Mouse (Mus musculus) ES-E14 (cell line): ENCODE results near the gene Cd4. TPM values are rescaled to one million over a fixed set of nuclear protein-coding genes. Genes with fewer than 3 reads are reported as not detected.
A peak's percentile ranks its signal among the peaks of the same experiment; 100 is the strongest.
"Not testable (repeated sequence)": the region's sequence is repeated elsewhere in the genome, so short reads cannot be mapped to it uniquely, and the experiment has no call there.

ENCODE experiments used
- DNase-seq: peaks from one replicate; pipeline ENCODE4 v3.0.0-alpha.2; 2013; ENCODE audit warnings: low read depth, low spot score
- H3K27ac ChIP-seq: 2 replicates; pipeline ENCODE4 v1.5.1; 2012; ENCODE audit warnings: low read depth, mild to moderate bottlenecking, low read length, moderate library complexity, mixed read lengths; ENCODE audit not compliant: poor library complexity, insufficient read depth, severe bottlenecking
- H3K36me3 ChIP-seq: 2 replicates; pipeline ENCODE4 v1.6.1; 2012; ENCODE audit warnings: mild to moderate bottlenecking, low read length, moderate library complexity, mixed read lengths; ENCODE audit not compliant: control insufficient read depth, poor library complexity, insufficient read depth, severe bottlenecking
- H3K4me1 ChIP-seq, 2 experiments: fragments of 150-350 bp in 1 of 2; sonication (generic) in 1 of 2; 2 replicates each; pipeline ENCODE4 v1.6.1; 2012; ENCODE audit warnings: low read length in 2 of 2, mild to moderate bottlenecking in 1 of 2, mixed read lengths in 1 of 2; ENCODE audit not compliant: control insufficient read depth in 2 of 2, insufficient read depth in 2 of 2, poor library complexity in 1 of 2
- H3K4me3 ChIP-seq, 2 experiments: fragments of 150-350 bp in 1 of 2; sonication (generic) in 1 of 2; 2 replicates each; pipeline ENCODE4 v1.5.1; 2012; ENCODE audit warnings: low read length in 2 of 2, low read depth in 1 of 2, mild to moderate bottlenecking in 1 of 2, mixed read lengths in 1 of 2; ENCODE audit not compliant: insufficient read depth in 1 of 2, poor library complexity in 1 of 2, severe bottlenecking in 1 of 2
- H3K9ac ChIP-seq: 2 replicates; pipeline ENCODE4 v1.6.1; 2012; ENCODE audit warnings: low read depth, mild to moderate bottlenecking, low read length, mixed read lengths; ENCODE audit not compliant: poor library complexity, insufficient read depth, severe bottlenecking
- H3K9me3 ChIP-seq: fragments of 150-350 bp; sonication (generic); 2 replicates; pipeline ENCODE4 v1.6.1; 2012; ENCODE audit warnings: low read depth, mild to moderate bottlenecking, low read length; ENCODE audit not compliant: control insufficient read depth, insufficient read depth
- CHD2 ChIP-seq: IDR thresholded peaks from 2 replicates; pipeline ENCODE4 v1.6.1; 2014; ENCODE audit warnings: mild to moderate bottlenecking, low read depth, low read length, inconsistent platforms
- HCFC1 ChIP-seq: IDR thresholded peaks from 2 replicates; pipeline ENCODE4 v1.6.1; 2012; ENCODE audit warnings: low read length, inconsistent platforms, borderline replicate concordance; ENCODE audit not compliant: insufficient read depth
- MAFK ChIP-seq: IDR thresholded peaks from 2 replicates; pipeline ENCODE4 v1.6.1; 2014; ENCODE audit warnings: mild to moderate bottlenecking, low read depth, low read length, inconsistent platforms; ENCODE audit not compliant: insufficient read depth
- ZC3H11A ChIP-seq: IDR thresholded peaks from 2 replicates; pipeline ENCODE4 v1.6.1; 2012; ENCODE audit warnings: low read depth, mild to moderate bottlenecking, inconsistent platforms, low read length, borderline replicate concordance
- ZNF384 ChIP-seq: IDR thresholded peaks from 2 replicates; pipeline ENCODE4 v1.6.1; 2012; ENCODE audit warnings: low read depth, low read length, inconsistent platforms
- in situ Hi-C, 2 experiments: fragments of 600-800 bp; cut with MboI; formaldehyde crosslinking; loops; one replicate each; pipeline ENCODE4 v1.15.1; 2025; ENCODE audit warnings: low sequenced_read_pairs in 2 of 2, inconsistent platforms in 1 of 2; ENCODE audit not compliant: unreplicated experiment in 2 of 2
- total RNA-seq: library from RNA; depleted of rRNA; stranded (reverse); fragments of 300-350 nt; gene quantifications from 2 replicates; pipeline ENCODE4 v1.2.3, GENCODE M21; 2012

Gene Cd4
- total RNA-seq, 1 experiment: 0.49 TPM

DNA sequence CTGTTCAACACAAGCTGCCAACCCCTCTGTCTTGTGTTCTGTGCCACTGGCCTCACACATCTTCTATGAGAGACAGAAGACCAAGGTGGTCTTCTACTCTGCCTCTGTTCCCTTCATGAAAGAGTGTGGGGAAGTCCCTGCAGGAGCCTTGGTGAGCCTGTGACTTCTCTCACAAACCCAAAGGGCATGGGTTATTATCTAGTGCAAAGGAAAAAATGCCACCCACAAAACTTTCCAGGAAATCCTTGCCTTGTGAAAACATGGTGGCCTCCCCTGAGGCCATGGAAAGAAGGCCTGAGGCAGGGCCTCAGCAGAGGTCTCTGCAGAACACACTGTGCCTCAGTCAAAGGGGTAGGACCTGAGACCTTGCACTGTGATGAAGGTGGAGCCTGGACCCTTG is 13.8 kb upstream of the Cd4 start:
- Histone ChIP-seq H3K9me3 (no peaks in the 10 kb centered on the region), H3K9ac (no peak overlapping the region), H3K27ac (no peak overlapping the region), H3K4me1 (peaks cover 1 to 27% of the 10 kb centered on the region in 2 experiments; a peak in 2 of 4 replicates), H3K36me3 (no peaks in the 10 kb centered on the region), H3K4me3 (no peak overlapping the region)
- no peak for TF ChIP-seq MAFK
- no peak for TF ChIP-seq ZNF384
- TF ChIP-seq ZC3H11A: no peak
- no peak for TF ChIP-seq CHD2
- TF ChIP-seq HCFC1: no peak
- in situ Hi-C loops: no loop called here
- DNase-seq: no peak

DNA sequence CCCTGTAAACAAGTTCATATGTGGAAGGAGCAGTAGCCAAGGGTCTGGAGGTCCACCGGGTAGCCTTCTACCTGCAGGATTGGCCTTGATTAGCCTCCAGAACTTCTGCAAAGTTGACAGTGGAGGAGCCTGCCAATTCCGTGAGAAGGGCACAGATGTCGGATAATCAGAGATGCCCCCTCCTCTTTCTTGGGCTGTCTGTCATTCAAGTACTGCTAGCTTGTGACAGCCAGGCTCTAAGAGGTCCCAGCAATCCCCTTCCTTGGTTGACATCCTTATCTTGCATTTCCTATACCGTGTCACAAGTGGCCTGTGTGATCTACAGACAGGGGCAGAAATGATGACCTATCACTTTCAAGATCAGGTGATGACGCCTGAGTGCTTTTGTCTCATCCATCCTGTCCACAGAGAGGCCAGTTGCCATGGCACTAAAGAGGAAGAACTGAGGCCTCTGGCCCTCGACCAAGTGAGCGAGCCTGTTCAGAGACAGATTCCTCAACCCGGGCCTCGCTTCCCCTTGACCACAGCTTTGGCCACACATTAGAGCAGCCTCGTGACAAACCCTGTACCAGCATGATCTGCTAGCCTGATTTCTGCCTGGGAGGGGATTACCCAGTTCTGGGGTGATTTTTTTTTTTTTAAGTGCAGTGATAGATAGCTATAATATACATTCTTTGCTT is 12.9 kb upstream of the Cd4 start:
- H3K36me3 ChIP-seq: no peaks in the 10 kb centered on the region
- TF ChIP-seq ZNF384: no peak
- no peak for TF ChIP-seq CHD2
- no peak for TF ChIP-seq MAFK
- no peak for TF ChIP-seq ZC3H11A
- no peak for TF ChIP-seq HCFC1
- peaks cover 1 to 27% of the 10 kb centered on the region in 2 experiments; a peak in 2 of 4 replicates for H3K4me1 ChIP-seq
- in situ Hi-C loops: no loop called here
- no peak overlapping the region for H3K4me3 ChIP-seq
- H3K9ac ChIP-seq: no peak overlapping the region
- no peak for DNase-seq
- H3K27ac ChIP-seq: no peak overlapping the region
- no peaks in the 10 kb centered on the region for H3K9me3 ChIP-seq

DNA sequence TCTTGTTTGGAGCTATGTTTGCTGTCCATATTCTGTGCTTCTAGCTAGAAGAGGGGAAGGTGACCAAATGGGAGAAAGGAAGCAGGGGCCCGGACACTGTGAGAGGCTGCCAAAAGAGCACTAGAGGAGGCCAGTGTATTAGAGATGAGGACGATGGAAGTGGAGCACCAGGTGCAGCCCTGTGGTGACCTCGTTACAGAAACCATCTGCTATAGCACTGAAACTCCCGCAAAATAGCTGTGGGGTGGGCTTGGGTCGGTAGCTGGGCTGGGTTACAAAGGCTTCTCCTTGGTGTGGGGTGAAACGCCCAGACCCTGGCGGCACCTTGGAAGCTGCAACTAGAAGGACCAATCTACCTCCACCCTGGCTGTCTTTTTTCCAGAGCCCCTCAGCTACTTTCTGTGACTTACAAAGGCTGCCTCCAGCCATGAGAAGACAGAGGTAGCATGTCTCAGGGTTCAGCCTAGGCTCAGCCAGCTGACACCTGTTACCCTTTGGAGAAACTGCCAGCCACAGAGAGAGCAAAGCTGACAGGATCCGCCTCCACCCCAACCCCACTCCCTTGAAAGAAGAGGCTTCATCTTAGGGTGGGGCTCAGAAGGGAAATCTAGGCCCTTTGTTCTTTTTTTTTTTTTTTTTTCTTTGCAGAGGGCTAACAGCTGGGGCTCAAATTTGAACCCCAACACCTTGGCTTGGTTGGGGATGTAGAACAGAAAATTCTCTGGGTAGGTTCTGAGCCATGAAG is 12.2 kb upstream of the Cd4 start:
- no peak for DNase-seq
- no peaks in the 10 kb centered on the region for H3K9me3 ChIP-seq
- H3K27ac ChIP-seq: no peak overlapping the region
- peaks cover 0 to 25% of the 10 kb centered on the region in 2 experiments; a peak in 2 of 4 replicates for H3K4me1 ChIP-seq
- TF ChIP-seq HCFC1 (no peak), ZNF384 (peak; percentile 90)
- H3K36me3 ChIP-seq: no peaks in the 10 kb centered on the region
- H3K9ac ChIP-seq: no peak overlapping the region
- in situ Hi-C loops: no loop called here
- H3K4me3 ChIP-seq: no peak overlapping the region

DNA sequence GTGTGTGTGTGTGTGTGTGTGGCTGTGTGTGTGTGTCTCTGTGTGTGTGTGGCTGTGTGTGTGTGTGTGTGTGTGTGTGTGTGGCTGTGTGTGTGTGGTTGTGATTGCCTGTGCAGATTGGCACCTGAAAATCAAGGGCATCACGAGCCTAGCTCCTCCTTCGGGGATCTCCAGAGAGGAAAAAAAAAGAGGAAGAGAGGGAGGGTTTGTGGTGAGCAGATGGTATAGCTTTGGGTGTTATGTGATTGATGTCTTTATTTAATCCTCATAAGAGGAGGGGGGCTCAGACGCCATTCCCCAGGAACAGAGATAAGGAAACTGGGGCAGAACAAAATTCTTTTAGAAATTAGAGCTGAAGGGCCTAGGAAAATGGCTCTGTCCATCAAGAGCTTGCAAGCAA is 10.3 kb upstream of the Cd4 start:
- no peaks in the 10 kb centered on the region for H3K9me3 ChIP-seq
- in situ Hi-C loops: no loop called here
- H3K4me1 ChIP-seq: peaks cover 0 to 21% of the 10 kb centered on the region in 2 experiments; a peak in 2 of 4 replicates
- DNase-seq: no peak
- H3K36me3 ChIP-seq: no peaks in the 10 kb centered on the region
- TF ChIP-seq CHD2 (no peak), ZNF384 (no peak), HCFC1 (no peak), ZC3H11A (no peak), MAFK (no peak)
- no peak overlapping the region for H3K27ac ChIP-seq
- no peak overlapping the region for H3K4me3 ChIP-seq
- no peak overlapping the region for H3K9ac ChIP-seq

DNA sequence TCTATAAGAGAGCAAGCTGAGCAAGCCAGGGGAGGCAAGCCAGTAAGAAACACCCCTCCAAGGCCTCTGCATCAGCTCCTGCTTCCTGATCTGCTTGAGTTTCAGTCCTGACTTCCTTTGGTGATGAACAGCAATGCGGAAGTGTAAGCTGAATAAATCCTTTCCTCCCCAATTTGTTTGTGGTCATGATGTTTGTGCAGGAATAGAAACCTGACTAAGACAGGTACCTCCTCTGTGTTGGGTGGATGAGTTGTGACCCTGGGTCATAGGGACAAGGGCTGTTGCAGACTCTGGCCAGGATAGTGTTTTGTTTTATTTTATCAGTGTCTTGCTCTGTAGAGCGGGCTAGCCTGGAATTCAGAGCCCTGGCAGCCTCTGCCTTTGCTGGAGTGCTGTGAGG is 6.1 kb upstream of the Cd4 start:
- in situ Hi-C loops: not testable (repeated sequence)

More for the DNA sequence above, 6.1 kb upstream of the Cd4 start:
- H3K9me3 ChIP-seq, H3K4me1 ChIP-seq, H3K36me3 ChIP-seq, H3K4me3 ChIP-seq, H3K27ac ChIP-seq, DNase-seq, H3K9ac ChIP-seq: not testable (repeated sequence)
